Mouse (Mus musculus) left cerebral cortex, adult 11 months (tissue): ENCODE results near the gene Cep41.

Experiments
- DNase-seq: peaks from one replicate; pipeline ENCODE4 v3.0.0; 2022; ENCODE audit warnings: low spot score

The Cep41 gene

DNA sequence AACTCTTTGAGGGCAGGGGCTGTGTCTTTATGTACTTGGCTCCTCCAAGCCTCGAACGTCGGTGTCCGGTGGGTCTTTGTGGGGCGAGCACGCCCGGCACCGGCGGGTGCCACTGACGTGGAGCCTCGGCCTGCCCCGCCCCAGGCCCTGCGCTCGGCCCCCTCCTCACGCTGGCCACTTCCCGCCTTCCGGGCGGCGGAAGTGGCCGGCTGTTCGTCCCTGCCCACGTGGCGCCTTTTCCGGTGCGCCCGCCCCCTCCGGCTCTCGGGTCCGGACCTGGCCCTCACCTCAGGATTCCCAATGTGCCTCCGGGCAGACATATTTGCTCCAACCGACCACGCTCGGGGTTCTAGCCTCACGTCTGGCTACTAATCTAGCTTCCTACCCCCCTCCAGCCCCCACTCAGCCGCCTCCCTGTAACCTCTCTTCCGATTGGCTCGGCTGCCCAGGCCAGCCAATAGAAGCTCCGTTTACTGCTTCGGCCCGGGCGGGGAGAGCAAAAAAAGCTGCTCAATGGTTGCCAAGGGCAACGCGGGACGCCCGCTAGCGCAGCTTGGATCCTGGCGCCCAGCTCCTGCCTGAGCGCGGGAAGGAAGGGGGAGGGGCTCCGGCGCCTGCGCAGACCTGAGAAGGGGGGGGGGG is at the start of gene Cep41:
TSS of gene Cep41 (minus strand) at position 400 of the 642 bp plus-strand sequence.
- DNase-seq: peak; percentile 91

DNA sequence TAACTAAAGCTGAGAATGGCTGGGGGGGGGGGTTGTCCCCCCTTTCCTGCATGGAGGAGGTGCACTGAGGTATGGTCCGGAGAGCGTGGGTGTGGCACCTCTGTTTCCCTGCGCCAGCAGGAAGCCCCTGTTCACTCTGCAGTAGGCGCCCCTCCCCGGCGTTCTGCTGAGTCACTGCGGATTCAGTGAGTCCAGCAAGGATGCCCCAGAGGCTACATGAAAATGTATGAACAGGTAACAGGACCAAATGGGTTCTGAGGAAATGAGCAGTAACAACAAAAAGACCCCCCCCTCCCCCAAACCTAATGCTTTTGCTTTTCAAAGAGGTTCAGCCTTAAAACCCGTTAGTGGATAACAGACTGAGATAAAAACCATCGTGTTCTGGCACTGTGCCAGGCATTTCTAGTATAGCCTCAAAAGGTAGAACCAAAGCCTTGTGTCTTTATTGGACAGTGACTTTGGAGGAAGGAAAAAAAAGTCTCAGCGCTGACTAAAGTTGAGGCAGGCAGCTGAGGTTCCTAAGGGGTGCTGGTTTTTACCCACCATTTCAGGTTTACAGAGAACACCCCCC is 45.7 kb upstream of the Cep41 start:
- DNase-seq: no peak

DNA sequence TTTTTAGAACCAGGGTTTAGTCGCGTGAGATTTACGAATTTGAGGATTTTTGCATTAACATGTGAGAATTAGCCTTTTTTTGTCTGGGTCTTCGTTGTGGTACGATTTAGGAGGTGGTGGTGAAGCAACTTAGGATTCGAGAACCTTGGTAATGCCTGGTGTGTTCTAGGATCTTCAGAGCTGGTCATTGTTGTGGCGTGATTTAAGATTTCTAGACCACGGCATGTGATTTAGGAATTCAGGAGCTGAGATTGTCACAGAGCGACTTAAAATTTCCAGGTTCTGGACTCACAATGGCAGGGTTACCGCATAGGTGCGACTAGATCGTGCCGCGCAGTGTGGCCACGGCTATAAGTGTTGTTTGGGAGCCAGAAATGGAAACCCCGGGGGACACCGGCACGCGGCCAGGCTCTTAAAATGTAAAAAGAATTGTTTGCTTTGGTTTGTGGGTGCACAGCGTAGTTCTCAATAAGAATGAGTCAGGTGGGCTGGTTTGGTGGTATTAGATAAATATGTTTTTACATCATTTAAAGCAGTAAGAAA is 45.0 kb upstream of the Cep41 start:
- DNase-seq: no peak

DNA sequence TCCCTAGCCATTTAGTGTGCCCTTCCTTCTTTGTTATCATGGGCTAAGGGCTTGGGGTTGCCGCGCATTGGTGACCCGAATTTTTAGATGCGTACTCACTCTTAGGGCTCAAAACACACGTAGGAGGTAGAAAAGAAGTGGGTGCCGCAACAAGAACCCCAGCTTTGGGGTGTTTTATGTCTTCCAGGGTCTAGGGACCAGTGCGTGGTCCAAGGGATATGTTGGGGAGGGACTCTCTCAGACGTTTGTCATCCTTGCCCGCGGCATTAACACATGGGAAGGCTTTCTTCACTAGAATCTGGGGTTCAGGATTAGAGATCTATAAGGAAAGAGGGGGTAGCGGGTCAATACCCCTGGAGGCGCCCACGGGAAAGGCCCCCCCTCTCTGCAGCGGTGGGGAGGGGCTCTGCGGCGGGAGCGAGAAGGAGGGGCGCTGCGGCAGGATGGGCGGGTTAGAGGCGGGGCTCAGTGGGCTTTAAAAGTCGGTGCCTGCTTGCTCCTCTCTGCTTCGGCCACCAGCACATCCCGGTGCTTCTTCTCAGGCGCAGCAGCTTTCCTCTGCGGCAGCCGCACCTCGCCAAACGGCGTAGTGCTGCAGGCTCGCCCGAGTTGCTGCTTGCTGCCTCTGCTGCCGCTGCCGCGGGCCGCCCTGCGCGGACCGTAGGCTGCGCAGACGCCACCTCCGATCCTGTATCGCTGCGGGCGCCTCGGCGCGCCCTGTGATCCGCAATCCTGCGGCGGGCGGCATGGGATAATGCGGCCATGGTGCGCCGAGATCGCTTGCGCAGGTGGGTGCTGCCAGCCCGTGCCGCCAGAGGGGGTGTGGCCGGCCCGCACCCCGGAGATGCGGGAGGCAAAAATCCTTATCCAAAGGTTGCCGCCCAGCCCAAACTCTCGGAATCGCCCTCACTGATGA is 44.3 kb upstream of the Cep41 start:
- peak; percentile 55 for DNase-seq

DNA sequence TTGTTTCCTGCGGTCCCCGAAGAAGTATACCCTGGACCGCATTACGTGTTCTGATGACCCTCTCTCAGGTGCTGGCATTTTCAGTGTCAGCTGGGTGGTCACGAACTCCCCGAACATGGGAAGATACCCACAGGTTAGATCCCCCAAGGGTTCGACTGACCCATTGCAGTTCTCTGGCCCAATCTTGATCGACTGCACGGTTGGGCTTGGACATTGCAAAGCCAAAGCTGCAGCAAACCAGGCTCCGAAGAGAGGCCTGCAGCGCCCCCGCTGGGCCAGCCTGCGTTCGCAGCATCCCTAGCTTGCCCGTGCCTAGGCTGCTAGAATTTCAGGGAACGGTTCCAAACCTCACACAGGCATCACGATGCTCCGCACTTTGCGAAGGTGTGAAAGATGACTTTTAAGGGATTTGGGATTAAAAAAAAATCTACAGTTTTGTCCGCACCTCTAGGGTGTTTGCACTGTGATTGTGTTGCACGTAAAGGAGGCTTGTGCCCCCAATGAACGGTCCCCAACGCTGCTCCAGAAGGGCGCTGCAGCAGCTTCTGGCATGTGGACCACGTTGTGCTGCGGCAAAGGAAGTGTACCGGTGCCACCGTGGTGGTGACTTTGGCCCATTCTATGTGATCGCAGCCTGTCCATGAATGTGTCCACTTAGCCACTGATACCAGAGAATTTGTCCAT is 43.5 kb upstream of the Cep41 start:
- peak; percentile 51 for DNase-seq

DNA sequence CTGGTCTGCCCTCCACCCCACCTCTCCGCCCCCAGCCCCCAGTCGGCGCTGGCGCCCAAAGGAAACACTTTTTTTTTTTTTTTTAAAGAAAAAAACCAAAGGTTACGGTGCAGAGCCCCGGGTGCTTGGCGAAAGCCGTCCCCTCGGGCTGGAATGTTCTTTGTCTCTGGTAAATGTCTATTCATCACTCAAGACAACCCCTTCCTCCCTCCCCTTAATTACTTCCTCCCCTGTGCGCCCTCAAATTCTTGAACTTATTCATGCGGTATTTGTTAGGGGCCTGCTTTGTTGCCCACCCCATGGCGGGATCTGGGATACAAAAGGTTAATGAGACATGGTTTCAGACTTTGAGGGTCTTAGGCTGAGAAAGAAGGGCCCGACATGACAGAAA is 42.8 kb upstream of the Cep41 start:
- DNase-seq: no peak

DNA sequence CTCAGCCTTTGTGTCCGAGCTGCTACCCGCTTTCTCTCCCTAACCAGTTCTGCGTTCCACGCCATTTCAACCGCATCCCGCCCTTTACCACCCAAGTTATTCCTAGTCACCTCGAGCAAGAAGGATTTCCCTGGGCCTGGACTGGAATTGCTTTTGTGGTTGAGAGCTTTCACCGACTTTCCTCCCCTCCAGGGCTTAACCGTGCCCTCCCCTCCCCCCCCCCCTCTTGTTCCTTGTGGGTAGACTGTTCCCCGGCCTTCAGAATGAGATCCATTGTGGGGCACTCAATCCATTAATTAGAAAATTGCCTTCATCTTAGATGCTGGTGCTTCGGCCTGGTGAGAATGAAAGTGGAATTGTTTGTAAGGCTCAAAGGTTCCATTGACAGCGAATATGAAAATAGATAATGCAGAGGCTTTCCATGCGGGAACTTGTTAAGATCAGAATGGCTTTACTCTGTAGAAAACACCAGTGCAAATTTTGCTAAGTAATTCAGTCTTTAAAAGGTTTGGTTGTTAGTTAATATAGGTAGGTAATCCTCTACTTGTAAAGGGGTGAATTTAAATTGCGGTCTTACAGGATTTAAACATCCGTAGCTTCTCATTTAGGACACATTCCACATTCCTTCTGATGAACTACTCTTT is 42.3 kb upstream of the Cep41 start:
- DNase-seq: no peak

DNA sequence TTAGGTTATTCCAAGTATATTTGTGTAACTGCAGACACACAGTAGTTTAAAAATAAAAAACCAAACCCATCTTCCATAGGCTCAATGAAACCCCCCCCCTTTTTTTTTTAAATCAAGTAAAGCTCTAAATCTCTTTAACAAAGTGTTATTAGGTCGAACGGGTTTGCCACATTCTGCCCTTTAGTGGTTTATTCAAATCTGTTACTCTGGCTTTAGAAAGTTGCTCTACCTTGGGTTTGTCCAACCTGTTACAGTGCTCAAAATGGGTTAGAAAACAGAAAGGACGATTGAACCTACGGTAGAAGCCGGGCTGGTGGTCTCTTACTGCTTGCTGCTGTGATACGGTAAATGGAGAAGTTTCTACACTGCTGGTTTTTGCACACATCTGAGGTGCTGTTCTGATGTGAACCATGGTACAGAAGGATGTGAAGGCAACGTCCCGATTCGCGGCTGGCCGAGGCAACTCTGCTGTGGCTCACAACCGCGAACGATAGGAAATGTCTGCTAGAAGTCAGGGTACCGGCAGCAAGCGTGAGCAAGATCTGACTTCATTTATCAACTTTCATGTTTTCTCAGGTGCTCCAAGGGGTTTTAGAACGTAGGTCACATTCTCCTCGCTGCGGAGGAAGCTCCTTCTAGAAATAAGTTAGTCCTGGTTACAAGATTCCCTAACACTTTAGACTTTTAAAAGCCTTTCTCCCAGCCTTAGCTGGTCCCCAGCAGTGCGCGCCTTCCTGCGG is 41.6 kb upstream of the Cep41 start:
- no peak for DNase-seq

DNA sequence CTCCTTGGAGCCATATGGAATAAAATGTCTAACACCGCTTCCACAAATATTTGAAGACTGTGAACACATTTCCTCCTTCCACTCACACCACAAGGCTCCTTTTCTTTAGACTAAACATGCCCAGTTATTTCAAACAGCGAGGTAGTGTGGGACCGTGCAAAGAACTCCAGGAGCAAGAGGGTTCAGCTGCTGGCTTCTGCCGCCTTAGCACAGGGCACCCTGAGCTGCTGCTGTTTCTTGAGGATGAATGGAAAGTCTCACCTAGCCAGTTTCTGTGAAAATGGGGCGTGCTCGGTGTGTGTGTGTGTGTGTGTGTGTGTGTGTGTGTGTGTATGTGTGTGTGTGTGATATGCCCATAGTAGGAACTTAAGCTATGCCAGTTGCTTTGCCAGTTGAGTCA is 40.9 kb upstream of the Cep41 start:
- no peak for DNase-seq

DNA sequence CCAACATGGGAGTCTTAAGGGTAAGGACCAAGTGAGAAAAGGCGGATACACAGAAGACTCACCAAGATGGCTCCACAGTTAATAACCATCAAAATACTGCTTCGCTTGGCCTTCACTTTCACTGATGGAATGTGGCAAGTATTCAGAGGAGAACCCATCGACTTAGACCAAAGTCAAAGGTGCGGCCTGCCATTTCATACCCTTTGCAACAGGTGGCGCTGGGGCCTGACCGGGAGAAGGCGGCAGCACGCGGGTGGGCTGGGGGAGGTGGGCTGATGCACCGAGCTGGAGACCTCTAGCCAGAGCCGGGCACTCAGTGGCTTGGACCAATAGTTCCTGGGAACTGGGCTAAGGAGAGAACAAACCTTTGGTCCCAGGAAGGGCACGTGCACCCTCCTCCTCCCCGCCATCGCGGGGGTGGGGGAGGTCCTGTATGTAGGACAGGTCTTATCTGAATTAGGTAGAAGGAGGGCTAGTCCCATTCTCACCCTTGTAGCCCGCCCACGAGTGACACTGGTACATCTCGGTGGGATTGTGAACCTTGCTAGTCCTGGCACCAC is 39.1 kb upstream of the Cep41 start:
- DNase-seq: no peak

DNA sequence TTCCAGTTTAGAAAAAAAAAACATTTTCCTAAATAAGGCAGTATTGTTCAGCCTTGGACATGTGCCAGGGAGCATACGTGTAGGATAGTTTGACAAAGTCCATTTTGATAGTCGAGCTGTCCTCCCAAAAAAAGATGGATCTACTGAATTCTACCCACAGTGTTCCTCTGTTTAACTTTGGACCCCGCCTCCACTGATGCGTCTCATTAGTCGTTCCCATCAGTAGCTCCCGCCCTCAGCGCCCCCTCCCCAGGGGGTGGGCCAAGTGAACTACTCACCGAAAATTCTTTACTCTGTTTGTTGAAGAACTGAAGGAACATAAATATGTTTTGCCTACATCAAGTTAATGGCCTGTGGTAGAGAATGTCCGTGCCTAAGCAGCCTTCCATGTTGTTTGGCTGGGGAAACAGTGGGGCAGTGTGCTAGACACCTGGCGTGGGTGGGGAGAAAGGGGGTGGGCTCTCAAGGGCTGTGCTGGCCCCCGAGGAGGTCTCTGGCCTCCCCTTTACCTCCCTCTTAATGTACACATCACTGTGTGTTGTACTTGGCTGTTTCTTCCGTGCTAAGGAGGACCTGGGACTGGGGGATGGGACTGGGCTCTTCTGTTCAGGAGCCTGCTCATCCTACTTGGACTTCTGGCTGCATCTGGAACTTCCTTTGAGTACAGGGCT is 36.9 kb upstream of the Cep41 start:
- DNase-seq: no peak

DNA sequence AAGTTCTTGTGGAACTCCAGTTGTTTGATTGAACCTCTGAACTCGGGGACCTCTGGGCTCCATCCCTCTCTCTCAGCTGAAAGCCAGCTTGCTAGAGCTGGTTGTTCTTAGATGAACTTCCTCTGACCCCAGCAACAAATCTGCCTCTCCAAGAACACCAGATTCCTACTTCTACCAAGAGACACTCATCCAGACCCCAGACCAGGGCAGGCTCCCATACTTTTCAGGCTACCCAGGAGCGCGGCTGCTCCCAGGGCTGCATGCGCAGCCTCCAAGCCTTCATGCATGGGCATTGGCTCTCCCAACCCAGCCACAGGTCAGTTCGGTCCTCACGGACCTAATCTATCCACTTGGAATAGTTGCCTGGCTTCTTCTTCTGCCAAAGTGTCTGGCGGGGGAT is 29.8 kb upstream of the Cep41 start, which contains the start of gene Mest:
TSS of gene Mest (plus strand) at position 217 of the 400 bp plus-strand sequence.
- DNase-seq: no peak

DNA sequence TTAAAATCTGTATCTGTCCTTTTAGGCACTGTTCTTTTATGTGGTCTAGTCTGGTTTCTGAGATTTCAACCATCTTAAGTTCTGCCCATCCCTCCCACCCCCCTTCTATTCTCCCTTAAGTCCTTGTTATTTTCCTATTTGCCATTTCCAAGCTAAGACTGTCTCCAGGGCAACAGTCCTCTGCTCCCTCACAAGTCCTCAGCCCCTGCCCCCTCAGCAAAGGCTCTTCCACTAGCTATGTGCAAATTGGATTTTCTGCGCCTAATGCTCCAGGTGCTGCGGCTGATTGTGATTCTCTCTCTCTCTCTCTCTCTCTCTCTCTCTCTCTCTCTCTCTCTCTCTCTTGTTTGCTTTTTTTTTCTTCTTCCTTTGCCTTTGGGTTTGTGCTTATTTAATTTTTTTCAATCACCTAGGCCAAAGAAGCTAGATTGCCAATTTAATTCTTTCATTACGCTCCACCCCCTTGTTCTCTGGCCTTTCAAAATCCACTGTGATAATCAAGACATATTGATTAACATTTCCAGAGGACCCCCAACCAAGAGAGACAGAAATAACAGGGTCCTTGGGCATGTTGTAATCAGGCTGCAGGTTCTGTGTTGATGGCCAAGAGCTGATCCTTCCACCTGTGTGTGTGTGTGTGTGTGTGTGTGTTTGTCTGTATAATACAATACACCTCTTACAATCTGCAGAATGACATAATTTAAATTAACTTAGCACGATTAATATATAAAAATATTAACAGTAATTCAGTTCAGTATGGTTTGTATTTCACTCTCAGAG is 29.0 kb upstream of the Cep41 start:
- DNase-seq: no peak

DNA sequence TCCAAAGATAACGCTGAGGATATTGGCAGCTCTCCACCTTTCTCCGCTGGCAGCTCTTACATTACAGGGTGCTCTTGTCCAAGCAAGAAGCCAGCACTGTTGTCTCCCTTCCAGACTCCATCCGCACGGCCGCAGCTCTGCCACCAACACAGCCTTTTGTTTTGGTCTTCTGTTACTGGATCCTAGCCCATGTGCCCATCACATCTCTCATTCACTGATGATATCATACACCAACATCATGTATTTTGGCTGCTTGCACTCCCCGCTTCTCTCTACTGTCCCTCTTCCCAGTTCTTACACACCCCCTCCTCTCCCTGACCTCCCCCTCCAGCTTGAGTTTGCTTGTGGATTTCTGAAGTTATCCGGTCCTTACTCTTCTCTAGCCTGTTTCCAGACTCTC is 23.2 kb upstream of the Cep41 start:
- no peak for DNase-seq

DNA sequence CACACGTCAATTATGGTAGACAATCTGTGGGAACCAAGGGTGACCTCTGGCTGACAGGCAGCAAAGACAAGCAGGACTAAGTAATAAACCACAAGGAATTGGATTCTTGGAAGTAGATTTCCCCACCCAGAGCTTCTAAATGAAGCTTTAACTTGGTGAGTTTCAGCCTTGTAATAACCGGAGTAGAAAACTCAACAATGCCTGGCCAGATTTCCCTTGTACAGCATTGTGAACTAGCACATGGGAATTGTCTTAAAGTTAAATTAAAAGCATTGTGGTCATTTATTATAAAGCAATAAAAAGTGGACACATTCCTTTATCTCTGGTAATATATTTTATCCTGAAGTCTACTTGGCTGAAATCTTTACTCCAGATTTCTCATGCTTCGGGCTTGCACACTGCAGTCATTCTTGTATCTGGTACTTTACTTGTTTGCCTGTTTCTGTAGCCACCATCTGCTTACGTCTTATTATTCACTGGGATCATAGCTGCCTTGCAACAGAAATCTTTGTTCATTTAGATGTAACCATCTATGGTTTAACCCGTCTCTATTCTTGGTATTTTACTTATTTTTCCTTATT is 21.4 kb upstream of the Cep41 start:
- no peak for DNase-seq

DNA sequence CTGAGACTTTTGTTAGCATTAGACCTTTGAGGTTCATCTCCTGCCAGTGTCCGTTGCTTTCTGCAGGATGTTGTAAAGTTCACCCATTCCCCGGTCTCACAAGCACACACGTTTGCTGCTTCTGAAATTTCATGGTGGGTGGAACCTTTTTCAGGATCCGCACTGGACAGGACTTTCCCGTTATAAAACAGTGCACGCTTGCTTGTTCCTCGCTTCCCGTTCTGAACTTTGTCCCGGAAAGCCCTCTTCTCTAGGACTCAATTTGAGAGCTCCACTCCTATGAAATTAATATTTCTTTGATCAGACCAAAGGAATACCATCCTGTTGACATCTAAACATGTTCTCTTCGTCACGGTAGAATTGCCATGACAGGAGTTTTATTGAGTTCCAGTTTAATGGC is 20.3 kb upstream of the Cep41 start:
- DNase-seq: no peak

DNA sequence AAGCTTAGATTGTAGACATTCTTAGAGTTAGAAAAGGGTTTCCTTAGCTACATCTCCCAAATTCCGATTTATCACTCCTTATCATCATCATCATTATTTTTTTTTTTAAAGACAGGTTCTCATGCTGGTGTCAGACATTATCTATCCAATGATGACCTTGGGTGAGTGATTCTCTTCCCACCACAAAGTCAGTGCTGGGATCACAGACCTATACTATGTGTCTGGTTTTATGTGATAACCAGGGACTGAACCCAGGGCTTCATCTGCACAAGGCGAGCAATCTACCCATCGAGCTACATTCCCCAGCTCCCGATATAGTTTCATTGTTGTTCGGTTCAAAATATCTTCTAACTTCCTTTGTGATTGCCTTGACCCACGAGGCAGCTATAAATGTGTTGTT is 19.9 kb upstream of the Cep41 start:
- no peak for DNase-seq

DNA sequence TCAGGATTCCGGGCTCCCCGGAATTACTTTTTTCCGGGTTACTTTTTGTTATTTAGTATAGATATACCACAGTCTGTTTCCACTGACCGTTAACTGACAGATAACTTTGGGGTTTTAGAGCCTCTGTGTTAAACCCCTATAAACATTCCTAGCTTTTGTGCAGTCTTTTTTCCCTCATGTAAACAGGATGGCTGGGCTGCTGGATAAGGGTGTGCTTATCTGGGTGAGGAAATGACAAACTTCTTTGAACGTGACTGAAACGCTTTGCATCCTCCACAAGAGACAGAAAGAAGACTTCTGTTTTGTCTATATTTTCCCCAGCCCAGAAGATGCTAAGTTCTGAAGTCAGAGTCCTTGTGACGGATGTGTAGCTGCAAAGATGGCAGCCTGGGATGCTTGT is 18.9 kb upstream of the Cep41 start:
- no peak for DNase-seq

DNA sequence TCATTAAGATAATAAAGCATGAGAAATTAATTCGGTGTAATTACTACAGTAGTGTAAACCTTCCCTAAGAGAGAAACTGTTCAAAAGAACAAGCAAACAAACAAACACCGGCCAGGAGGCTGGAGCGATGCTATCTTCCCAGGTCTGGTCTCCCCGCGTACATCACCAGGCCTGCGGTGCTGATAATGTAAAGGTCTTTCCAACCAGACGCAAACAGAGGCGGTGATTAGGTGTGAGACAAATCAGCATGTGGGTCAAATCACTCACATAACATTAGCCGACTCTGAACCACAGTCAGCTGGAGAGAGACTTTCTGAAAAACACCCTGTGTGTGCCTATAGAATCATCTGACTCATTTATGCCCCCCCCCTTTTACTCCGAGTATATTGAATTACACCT is 17.8 kb upstream of the Cep41 start:
- DNase-seq: no peak
